Comparison of ENCODE assay signal across 27 mouse cellular contexts in genomic region chr6:94221750-94222149, GRCm38 (mm10).
"Had no signal": no experiment of that assay in that cellular context is flagged by ENCODE, and none has a peak within 500 bp of the region (broad histone marks: within the 10 kb centered on the region; RNA-seq: fewer than 3 reads in every experiment).

No protein-coding gene starts in this region.

- H3K27me3 ChIP-seq: embryonic facial prominence, embryonic 12.5 days; embryonic facial prominence, embryonic 13.5 days; embryonic facial prominence, embryonic 15.5 days; forebrain, embryonic 12.5 days; forebrain, embryonic 13.5 days; forebrain, embryonic 15.5 days had no signal

- H3K27ac ChIP-seq: embryonic facial prominence, embryonic 10.5 days; embryonic facial prominence, embryonic 12.5 days; embryonic facial prominence, embryonic 13.5 days; embryonic facial prominence, embryonic 15.5 days; forebrain, embryonic 10.5 days; forebrain, embryonic 12.5 days; forebrain, embryonic 13.5 days; forebrain, embryonic 15.5 days; gastrocnemius, adult 2 months; heart, adult 2 months had no signal

- H3K4me3 ChIP-seq: embryonic facial prominence, embryonic 10.5 days; embryonic facial prominence, embryonic 12.5 days; embryonic facial prominence, embryonic 13.5 days; embryonic facial prominence, embryonic 15.5 days; erythroblast, embryonic 14.5 days; forebrain, embryonic 10.5 days; forebrain, embryonic 12.5 days; forebrain, embryonic 13.5 days; forebrain, embryonic 15.5 days; gastrocnemius, adult 2 months; heart, adult 2 months had no signal

- H3K36me3 ChIP-seq: embryonic facial prominence, embryonic 10.5 days; embryonic facial prominence, embryonic 12.5 days; embryonic facial prominence, embryonic 13.5 days; embryonic facial prominence, embryonic 15.5 days; forebrain, embryonic 10.5 days; forebrain, embryonic 12.5 days; forebrain, embryonic 15.5 days had no signal

- ATAC-seq: forebrain, embryonic 13.5 days; forebrain, embryonic 14.5 days; forebrain, embryonic 15.5 days; forebrain, embryonic 16.5 days; forebrain, postnatal 0 days had no signal

- H3K4me1 ChIP-seq: forebrain, embryonic 15.5 days had no signal

- DNase-seq: cerebellum, adult 8-10 months; cerebellum, adult 9-10 months; cerebellum, adult 9-11 months; cerebellum, postnatal 10 days; cerebellum, postnatal 14 days; cerebellum, postnatal 25 days; cerebellum, postnatal 36 days; embryo, embryonic 11 days; forebrain, postnatal 0 days; gastrocnemius, adult 2 months; gastrocnemius, postnatal 10 days; gastrocnemius, postnatal 14 days; gastrocnemius, postnatal 25 days; gastrocnemius, postnatal 36 days; heart, adult 18-20 months; heart, adult 2 months had no signal
